Mouse (Mus musculus) kidney, postnatal 4 days (tissue): ENCODE measurements around the gene 4930590J08Rik.

ENCODE experiments used
- DNase-seq, 2 experiments: peaks; one replicate each; pipeline ENCODE4 v3.0.0; 2021; ENCODE audit warnings: mixed read lengths in 2 of 2

Gene 4930590J08Rik

DNA sequence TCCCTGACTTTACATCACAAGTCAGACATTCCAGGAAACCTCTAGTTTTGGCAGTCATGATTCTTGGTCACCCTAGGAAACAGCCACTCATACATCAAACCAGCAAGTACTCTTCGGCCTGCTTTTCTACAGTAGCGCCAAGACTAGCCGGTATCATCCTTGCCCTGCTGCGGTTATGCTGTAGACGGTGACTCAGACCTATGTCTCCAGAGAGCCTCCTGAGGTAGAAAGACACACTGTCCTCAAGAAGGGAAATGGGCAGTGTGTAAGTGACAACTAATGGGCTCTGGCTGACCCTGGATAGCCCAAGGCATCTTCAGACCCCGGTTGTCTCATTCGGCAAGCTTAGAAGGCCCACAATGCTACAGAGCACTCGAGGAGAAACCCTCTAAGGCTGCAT lies 62.5 kb downstream of the 4930590J08Rik start:
- no peak for DNase-seq

- no peak for DNase-seq
Observed at GRCm38 (mm10) chr6:91966006-91966405, 63.4 kb downstream of the 4930590J08Rik start.

GRCm38 (mm10) chr6:91972201-91972646 lies 69.6 kb downstream of the 4930590J08Rik start:
- peak; percentile 71 to 80 for DNase-seq

DNA sequence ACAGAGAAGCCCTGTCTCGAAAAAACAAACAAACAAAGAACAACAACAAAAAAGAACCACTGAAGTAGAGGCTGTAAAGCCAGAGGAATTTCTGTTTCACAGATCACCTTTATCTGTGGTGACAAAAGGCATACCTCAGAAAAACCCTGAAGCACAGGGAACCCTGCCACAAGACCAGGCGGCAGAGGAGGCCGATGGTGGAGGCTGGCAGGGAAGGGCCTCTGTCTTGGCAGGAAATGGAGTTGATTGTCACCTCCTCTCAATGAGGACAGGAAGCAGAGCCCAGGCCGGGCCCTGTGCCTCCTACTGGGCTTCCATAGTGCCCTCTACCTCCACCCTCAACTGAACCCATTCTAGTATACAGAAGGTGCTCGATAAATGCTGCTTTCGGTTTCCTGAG lies 71.4 kb downstream of the 4930590J08Rik start:
- DNase-seq = no peak

DNA sequence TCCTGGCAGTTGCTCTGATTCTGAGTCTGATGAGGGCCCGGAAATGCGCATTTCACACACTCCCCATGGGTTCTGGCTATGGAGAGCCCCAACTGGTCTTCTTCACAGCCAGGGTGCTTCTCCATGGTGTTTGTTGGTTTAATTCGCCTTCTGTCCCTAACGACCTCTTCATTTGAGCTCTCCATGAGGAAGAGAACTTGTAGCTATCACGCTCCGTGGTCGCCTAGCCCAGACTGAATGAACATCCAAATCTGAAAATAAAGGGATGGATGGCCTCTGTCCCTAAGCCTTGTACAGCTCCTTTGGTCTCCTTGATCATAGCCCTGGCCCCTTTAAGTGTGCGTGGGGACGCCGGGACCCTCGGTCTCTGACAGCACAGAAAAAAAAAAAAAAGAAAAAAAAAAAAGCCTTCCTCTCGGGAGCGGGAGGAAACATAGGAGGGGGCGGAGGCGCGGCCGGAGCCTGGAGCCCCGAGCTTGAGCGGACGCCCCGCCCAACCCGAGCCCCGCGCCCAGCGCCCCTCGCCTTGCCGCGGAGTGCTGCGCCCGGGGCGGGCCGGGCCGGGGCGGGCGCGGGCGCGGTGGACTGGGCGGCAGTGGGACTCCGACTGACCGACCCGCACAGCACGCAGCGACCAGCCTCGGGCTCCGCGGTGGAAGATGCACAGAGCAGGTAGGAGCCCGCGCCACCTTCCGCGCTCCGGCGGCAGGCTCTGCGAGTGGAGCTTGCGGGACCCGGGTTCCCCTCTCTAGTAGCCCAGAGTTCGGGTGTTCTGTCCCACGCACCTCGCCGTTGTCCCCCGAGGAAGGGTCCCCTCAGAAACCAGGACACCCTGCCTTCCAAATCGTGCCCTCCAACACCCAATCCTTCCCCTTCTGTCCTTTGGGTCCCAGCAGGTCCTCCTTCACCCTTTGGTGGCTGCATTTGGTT lies 76.0 kb downstream of the 4930590J08Rik start, which contains the start of gene Fgd5:
TSS of gene Fgd5 (plus strand) at position 508 of the 930 bp plus-strand sequence.
- peak; percentile 73 to 83 for DNase-seq

- DNase-seq = peak; percentile 16 to 32
Observed at GRCm38 (mm10) chr6:91979301-91979996, 76.8 kb downstream of the 4930590J08Rik start.

GRCm38 (mm10) chr6:91980011-91980410 lies 77.4 kb downstream of the 4930590J08Rik start:
- DNase-seq = no peak

DNA sequence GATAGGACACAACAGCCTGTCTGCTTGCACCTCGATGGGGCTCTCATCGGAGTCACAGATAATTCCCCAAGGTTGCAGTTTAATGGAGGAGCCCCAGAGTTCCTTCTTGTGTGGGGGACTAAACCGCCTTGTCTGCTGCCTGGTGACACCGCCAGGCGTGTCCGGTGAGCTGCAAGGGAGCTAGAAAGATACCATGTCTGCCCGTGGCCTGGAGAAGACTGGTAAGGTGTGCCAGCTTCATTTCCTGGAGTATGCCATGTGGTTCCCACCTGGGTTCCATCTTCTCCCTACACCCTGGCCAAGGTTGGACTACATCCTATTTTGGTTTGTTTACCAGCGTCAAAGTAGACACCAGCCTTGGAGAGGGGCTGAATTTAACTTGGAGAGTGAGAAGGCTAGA lies 87.5 kb downstream of the 4930590J08Rik start:
- DNase-seq = no peak

- DNase-seq = no peak
Observed at GRCm38 (mm10) chr6:91992823-91993222, 90.2 kb downstream of the 4930590J08Rik start.

GRCm38 (mm10) chr6:91993795-91994505 lies 91.3 kb downstream of the 4930590J08Rik start:
- DNase-seq = no peak

GRCm38 (mm10) chr6:91996072-91996471 lies 93.5 kb downstream of the 4930590J08Rik start:
- DNase-seq = no peak
